Mouse (Mus musculus): Measurements from ENCODE around the gene Apof. TPM values are rescaled to one million over a fixed set of nuclear protein-coding genes. Genes with fewer than 3 reads are reported as not detected.
"Not testable (repeated sequence)": the region's sequence is repeated elsewhere in the genome, so short reads cannot be mapped to it uniquely, and the experiment has no call there.

Apof gene
- total and polyA plus RNA-seq, 3 experiments = 0.66 to 1.3 (median 0.99) TPM

DNA sequence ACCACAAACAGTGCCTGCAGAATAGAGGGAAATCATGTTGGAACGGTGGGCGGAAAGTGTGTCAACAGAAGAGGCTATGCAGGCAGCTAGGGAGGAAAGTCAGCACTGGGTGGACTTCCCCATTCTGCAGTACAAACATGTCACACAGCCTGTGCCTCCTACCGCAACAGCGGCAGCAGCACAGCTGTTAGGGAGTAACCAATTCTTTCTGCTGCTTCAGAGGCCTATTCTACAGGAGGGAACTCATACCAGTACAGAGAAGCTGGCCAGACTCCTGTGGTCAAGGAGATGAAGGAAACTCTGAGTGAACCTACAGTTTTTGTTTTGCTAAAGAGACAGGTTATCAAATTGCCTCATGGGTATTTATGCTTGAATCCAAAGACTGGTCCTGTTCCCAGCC lies 9.5 kb upstream of the Apof start (continued):
- TF ChIP-seq CTCF (conservative IDR thresholded peaks at IDR 0.05 in 1 of 2, IDR thresholded peaks at IDR 0.05 in 1 of 2; ENCODE audit: low read depth in 2 of 2, low read length in 2 of 2) (no peak), HCFC1 (IDR thresholded peaks at IDR 0.05; ENCODE audit: low read depth, low read length) (no peak), ETS1 (conservative IDR thresholded peaks at IDR 0.05; ENCODE audit: low read depth, low read length) (peak; percentile 96), BHLHE40 (IDR thresholded peaks at IDR 0.05; ENCODE audit: low read depth, low read length) (peak; percentile 83), GABPA (IDR thresholded peaks at IDR 0.05; ENCODE audit: insufficient replicate concordance, low read depth, low read length) (no peak), CHD2 (IDR thresholded peaks at IDR 0.05; ENCODE audit: low read length) (no peak), RAD21 (IDR thresholded peaks at IDR 0.05; ENCODE audit: low read depth, low read length) (no peak)

DNA sequence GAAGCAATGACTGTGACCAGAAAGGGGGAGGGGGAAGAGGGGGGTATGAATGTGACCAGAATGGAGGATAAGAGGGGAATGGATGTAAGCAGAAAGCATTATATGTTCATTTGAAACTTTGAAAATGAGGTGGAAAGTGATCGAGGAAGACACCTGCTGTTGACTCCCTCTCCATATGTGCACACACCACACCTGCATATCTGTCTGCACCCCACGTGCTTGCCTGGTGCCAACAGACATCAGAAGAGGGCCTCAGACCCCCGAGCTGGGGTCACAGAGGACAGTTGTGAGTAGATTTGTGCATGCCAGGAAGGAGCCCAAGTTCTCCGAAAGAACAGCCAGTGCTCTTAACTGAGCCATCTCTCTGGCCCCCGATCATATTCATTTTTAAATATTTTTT lies 8.5 kb upstream of the Apof start:
- TF ChIP-seq USF1 (IDR thresholded peaks at IDR 0.05; ENCODE audit: low read depth, low read length) (no peak), IRF4 (IDR thresholded peaks at IDR 0.05; ENCODE audit: low read depth, low read length) (no peak), MYC (IDR thresholded peaks at IDR 0.05; ENCODE audit: low read depth, low read length) (peak; percentile 61), ZMIZ1 (IDR thresholded peaks at IDR 0.05; ENCODE audit: low read depth, low read length) (no peak), TCF12 (IDR thresholded peaks at IDR 0.05; ENCODE audit: low read depth, low read length) (peak; percentile 66; the same call in 1 of the 2 replicates), MAX (IDR thresholded peaks at IDR 0.05; ENCODE audit: low read length) (peak; percentile 45; the same call in 1 of the 2 replicates), BHLHE40 (IDR thresholded peaks at IDR 0.05; ENCODE audit: low read depth, low read length) (peak; percentile 82), CTCF (conservative IDR thresholded peaks at IDR 0.05 in 1 of 2, IDR thresholded peaks at IDR 0.05 in 1 of 2; ENCODE audit: low read depth in 2 of 2, low read length in 2 of 2) (no peak), NELFE (IDR thresholded peaks at IDR 0.05; ENCODE audit: low read depth, low read length) (no peak), ETS1 (conservative IDR thresholded peaks at IDR 0.05; ENCODE audit: low read depth, low read length) (0 out of 2 replicates have a peak, but pooled peaks have one; percentile 20)
- Histone ChIP-seq H3K9ac (ENCODE audit: insufficient read depth, low read depth) (0 out of 2 replicates have a peak overlapping the region, but pooled peaks have one; percentile 53), H3K27me3 (replicated peaks) (no peaks in the 10 kb centered on the region), H3K79me2 (replicated peaks; ENCODE audit: control insufficient read depth, extremely low read depth, insufficient read depth, poor library complexity, severe bottlenecking) (no peaks in the 10 kb centered on the region), H3K9me3 (replicated peaks; ENCODE audit: low read length) (no peaks in the 10 kb centered on the region), H3K4me1 (ENCODE audit: control insufficient read depth in 1 of 2, insufficient read depth in 2 of 2) (peaks cover 33 to 76% of the 10 kb centered on the region in 2 experiments), H3K36me3 (replicated peaks in 1 of 2; ENCODE audit: control insufficient read depth in 1 of 2, insufficient read depth in 1 of 2, low read length in 1 of 2) (peaks cover 0 to 2% of the 10 kb centered on the region in 2 experiments), H3K4me3 (replicated peaks in 1 of 3; ENCODE audit: low read depth in 2 of 3, low read length in 2 of 3, poor library complexity in 1 of 3) (peak overlapping the region in 1 of 3 experiments; percentile 35), H3K4me2 (ENCODE audit: insufficient read depth, low read depth, poor library complexity, severe bottlenecking) (peak overlapping the region; percentile 58), H3K27ac (ENCODE audit: insufficient read depth, low read depth) (peak overlapping the region; percentile 97)
- dilution Hi-C loops (cut with MboI; ENCODE audit: extremely low pct_ligation_motif_present, extremely low pct_unique_long_range_greater_than_20kb, low sequenced_read_pairs) (no loop called here), in situ Hi-C loops (cut with MboI; ENCODE audit: low pct_ligation_motif_present, low pct_unique_long_range_greater_than_20kb, low sequenced_read_pairs) (no loop called here)
- DNase-seq (ENCODE audit: extremely low read depth) = peak; percentile 31

DNA sequence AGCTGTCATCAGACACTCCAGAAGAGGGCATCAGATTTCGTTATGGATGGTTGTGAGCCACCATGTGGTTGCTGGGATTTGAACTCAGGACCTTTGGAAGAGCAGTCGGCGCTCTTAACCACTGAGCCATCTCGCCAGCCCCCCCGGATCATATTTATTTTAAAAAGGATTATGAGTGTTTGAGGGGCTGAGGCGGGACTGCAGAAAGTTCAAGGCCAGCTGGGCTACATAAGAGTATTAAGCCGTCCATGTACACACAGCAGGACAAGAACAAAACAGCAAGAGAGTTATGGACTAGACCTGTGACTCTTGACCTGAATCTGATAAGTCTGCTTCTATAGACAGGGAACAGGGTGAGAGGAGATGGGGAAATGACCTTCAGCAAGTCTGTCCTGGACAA lies 8.1 kb upstream of the Apof start:
- H3K4me2 ChIP-seq (ENCODE audit: insufficient read depth, low read depth, poor library complexity, severe bottlenecking); dilution Hi-C loops (cut with MboI; ENCODE audit: extremely low pct_ligation_motif_present, extremely low pct_unique_long_range_greater_than_20kb, low sequenced_read_pairs); H3K9me3 ChIP-seq (replicated peaks; ENCODE audit: low read length); H3K4me3 ChIP-seq (replicated peaks in 1 of 3; ENCODE audit: low read depth in 2 of 3, low read length in 2 of 3, poor library complexity in 1 of 3); H3K27me3 ChIP-seq (replicated peaks); DNase-seq (ENCODE audit: extremely low read depth); H3K36me3 ChIP-seq (replicated peaks in 1 of 2; ENCODE audit: control insufficient read depth in 1 of 2, insufficient read depth in 1 of 2, low read length in 1 of 2); H3K9ac ChIP-seq (ENCODE audit: insufficient read depth, low read depth); in situ Hi-C loops (cut with MboI; ENCODE audit: low pct_ligation_motif_present, low pct_unique_long_range_greater_than_20kb, low sequenced_read_pairs); H3K79me2 ChIP-seq (replicated peaks; ENCODE audit: control insufficient read depth, extremely low read depth, insufficient read depth, poor library complexity, severe bottlenecking); H3K27ac ChIP-seq (ENCODE audit: insufficient read depth, low read depth): not testable (repeated sequence)
- H3K4me1 ChIP-seq (ENCODE audit: control insufficient read depth in 1 of 2, insufficient read depth in 2 of 2) = peaks cover 33 to 80% of the 10 kb centered on the region in 2 experiments
